Mouse (Mus musculus) liver, embryonic 12.5 days (tissue): ENCODE measurements around the gene St6galnac3. TPM values are rescaled to one million over a fixed set of nuclear protein-coding genes. Genes with fewer than 3 reads are reported as not detected.
A peak's percentile ranks its signal among the peaks of the same experiment; 100 is the strongest.
"Not testable (repeated sequence)": the region's sequence is repeated elsewhere in the genome, so short reads cannot be mapped to it uniquely, and the experiment has no call there.

Experiments used
- ATAC-seq: fragments of 200-750 bp; cut with Nextera tagmentation; 2 replicates; pipeline ENCODE4 v1.8.0; 2017; ENCODE audit warnings: moderate number of reproducible peaks, mild to moderate bottlenecking, moderate library complexity
- H3K27ac ChIP-seq: fragments of 300-500 bp; sonication (generic); 2 replicates; pipeline ENCODE4 v1.5.1; 2016; ENCODE audit warnings: mild to moderate bottlenecking
- H3K27me3 ChIP-seq: fragments of 300-500 bp; sonication (generic); replicated peaks from 2 replicates; pipeline ENCODE4 v1.6.1; 2016; ENCODE audit warnings: mild to moderate bottlenecking, moderate library complexity
- H3K36me3 ChIP-seq: fragments of 300-500 bp; sonication (generic); 2 replicates; pipeline ENCODE4 v1.6.1; 2016; ENCODE audit warnings: mild to moderate bottlenecking, moderate library complexity
- H3K4me1 ChIP-seq: fragments of 300-500 bp; sonication (generic); 2 replicates; pipeline ENCODE4 v1.6.1; 2016
- H3K4me2 ChIP-seq: fragments of 300-500 bp; sonication (generic); 2 replicates; pipeline ENCODE4 v1.6.1; 2016; ENCODE audit warnings: mild to moderate bottlenecking, moderate library complexity
- H3K4me3 ChIP-seq: fragments of 300-500 bp; sonication (generic); 2 replicates; pipeline ENCODE4 v1.5.1; 2016; ENCODE audit warnings: mild to moderate bottlenecking, moderate library complexity
- H3K9ac ChIP-seq: fragments of 300-500 bp; sonication (generic); 2 replicates; pipeline ENCODE4 v1.6.1; 2016; ENCODE audit warnings: mild to moderate bottlenecking, moderate library complexity
- H3K9me3 ChIP-seq: fragments of 300-500 bp; sonication (generic); replicated peaks from 2 replicates; pipeline ENCODE4 v1.6.1; 2016; ENCODE audit warnings: mild to moderate bottlenecking, moderate library complexity
- WGBS: fragments of 180-500 bp; shearing (Covaris S2); methylation state at CpG from one replicate; pipeline ENCODE4 v1.1.7; 2016; ENCODE audit not compliant: insufficient replicate concordance; 5-methylcytosine and 5-hydroxymethylcytosine counted together
- polyA plus RNA-seq: library from polyadenylated mRNA; unstranded; fragments of >200 nt; fragmentation: Nextera tagmentation; extraction: Ambion mirVana; gene quantifications from 2 replicates; pipeline ENCODE4 v1.2.1, GENCODE M21; 2016

Gene St6galnac3
- 12.9 and 13.6 TPM in 2 replicates for polyA plus RNA-seq

DNA sequence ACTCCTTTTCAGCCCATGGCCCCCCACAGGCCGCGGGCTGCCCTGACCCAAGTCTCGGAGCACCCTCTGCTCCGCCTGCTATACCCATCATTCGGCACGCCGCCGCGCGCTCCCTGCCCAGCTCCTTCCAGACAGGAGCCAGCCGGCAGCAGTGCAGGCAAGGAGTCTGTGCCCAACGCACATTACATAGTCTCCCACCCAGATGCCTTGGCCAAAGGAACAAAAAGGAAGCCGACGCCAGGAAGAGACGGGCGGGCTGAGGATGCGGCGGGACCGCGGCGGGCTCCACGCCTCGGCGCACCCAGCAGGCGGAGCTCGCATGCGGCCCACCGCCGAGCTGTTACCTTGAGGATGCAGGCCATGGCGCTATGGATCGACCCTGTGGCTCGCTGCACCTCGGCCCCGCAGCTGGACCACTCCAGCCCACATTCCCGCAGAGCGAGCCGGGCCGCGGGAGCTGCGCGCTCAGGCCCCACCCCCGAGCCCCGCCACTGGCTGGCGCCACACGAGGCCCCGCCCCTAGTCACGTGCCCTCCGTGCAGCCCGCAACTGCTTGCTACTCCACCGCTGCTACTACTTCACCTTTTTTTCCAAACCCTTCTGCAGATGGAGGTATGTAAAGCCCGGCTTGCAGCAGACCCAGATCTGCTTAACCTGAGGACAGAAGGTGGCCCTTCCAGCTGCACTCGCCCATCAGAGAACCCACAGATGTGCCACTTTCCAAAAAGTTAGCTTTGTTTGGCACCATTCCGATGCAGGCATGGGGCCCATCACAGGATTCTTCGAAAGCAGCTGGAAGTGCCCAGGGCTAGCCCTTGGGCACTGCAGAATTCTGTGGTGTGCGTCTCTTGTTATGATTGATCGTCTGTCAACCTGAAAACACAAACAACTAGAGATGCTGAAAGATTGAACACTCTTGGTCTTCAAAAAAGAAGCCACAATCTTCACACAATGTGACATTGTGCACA lies at the start of gene St6galnac3:
Gene St6galnac3 (minus strand): TSS at position 474 of the 968 bp plus-strand sequence.
- peaks cover 59% of the 10 kb centered on the region for H3K4me1 ChIP-seq
- peak; percentile 93 for ATAC-seq
- WGBS, result 3% methylated on average over 56 of the region's 56 CpGs

DNA sequence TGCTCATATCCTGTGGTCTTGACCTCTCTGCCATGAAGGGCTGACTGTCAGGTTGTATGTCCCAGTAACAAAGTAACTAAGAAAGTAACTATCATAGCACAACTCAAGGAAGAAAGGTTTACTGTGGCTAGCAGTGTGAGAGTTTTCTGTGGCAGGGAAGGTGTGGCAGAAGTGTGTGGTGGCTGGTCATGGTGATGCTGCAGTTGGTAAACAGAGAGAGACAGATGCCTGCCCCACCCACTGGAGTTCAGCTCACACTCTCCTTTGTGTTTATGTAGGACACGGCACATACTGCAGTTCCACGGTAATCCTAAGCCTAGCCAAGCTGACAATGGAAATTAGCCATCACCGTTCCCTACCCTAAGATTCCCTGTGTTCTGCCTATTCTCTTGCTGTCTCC lies 49.6 kb upstream of the St6galnac3 start:
- H3K9me3 ChIP-seq, result no peaks in the 10 kb centered on the region
- peak overlapping the region; percentile 62 for H3K27ac ChIP-seq
- H3K36me3 ChIP-seq, result no peaks in the 10 kb centered on the region
- H3K9ac ChIP-seq, result no peak overlapping the region
- H3K4me3 ChIP-seq, result no peak overlapping the region
- H3K27me3 ChIP-seq, result no peaks in the 10 kb centered on the region
- ATAC-seq, result peak; percentile 86
- peak overlapping the region; percentile 6 for H3K4me2 ChIP-seq
- 81% methylated on average over 3 of the region's 3 CpGs for WGBS
- H3K4me1 ChIP-seq, result peaks cover 60% of the 10 kb centered on the region

More for the DNA sequence above, at the start of gene St6galnac3:
- Histone ChIP-seq H3K27me3 (peaks cover 12% of the 10 kb centered on the region; the same call in 1 of the 2 replicates), H3K27ac (peak within 1 kb of the TSS; percentile 79), H3K9ac (peak within 1 kb of the TSS; percentile 90), H3K9me3 (no peaks in the 10 kb centered on the region), H3K36me3 (no peaks in the 10 kb centered on the region), H3K4me3 (peak within 1 kb of the TSS; percentile 81), H3K4me2 (peak within 1 kb of the TSS; percentile 84)

DNA sequence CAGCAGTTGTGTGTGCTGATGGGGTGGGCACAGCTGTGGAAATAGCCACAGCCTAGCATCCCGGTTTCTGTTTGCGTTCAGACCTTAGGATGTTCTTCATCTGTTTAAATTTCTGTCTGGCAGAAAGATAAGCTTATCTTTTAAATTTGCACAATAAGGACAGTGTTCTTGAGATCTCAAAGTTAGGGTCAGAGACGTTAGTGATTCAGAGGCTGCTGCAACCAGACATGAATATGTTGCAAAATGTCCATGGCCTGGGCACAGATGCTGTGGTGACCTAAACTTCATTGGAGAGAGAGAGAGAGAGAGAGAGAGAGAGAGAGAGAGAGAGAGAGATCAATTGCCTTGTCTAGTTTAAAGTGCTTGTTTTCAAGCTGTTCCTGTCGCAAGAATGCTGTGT lies 46.5 kb upstream of the St6galnac3 start:
- ATAC-seq, result no peak
- Histone ChIP-seq H3K4me1 (peaks cover 65% of the 10 kb centered on the region), H3K4me2 (no peak overlapping the region), H3K9ac (no peak overlapping the region), H3K36me3 (no peaks in the 10 kb centered on the region), H3K27ac (peak overlapping the region; percentile 21; the same call in 1 of the 2 replicates), H3K4me3 (no peak overlapping the region), H3K9me3 (peaks cover 7% of the 10 kb centered on the region; the same call in 1 of the 2 replicates), H3K27me3 (no peaks in the 10 kb centered on the region)
- 25% methylated on average over 4 of the region's 4 CpGs for WGBS

DNA sequence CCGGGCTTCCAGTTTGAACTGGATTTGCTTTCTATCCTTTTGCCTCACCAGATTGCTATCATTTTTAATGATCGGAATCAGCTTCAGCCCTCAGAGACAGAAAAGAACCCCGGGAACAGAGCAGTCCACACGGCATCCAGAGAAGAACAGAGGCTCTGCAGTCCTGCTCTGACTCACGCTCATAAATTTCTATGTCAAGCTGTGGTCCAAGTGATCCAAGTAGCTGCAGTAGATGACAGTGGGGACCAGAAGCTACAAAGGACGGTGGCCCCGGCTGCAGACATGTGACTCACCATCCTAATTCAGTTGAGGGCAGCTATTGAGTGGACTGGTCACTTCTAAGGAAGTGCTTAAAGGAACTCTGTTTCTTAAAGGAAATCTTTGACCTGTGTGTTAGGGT lies 45.6 kb upstream of the St6galnac3 start:
- H3K27ac ChIP-seq, result no peak overlapping the region
- peaks cover 64% of the 10 kb centered on the region for H3K4me1 ChIP-seq
- H3K36me3 ChIP-seq, result no peaks in the 10 kb centered on the region
- no peak for ATAC-seq
- H3K9me3 ChIP-seq, result peaks cover 7% of the 10 kb centered on the region; the same call in 1 of the 2 replicates
- 48% methylated on average over 7 of the region's 7 CpGs for WGBS
- no peak overlapping the region for H3K4me2 ChIP-seq
- H3K9ac ChIP-seq, result no peak overlapping the region
- no peak overlapping the region for H3K4me3 ChIP-seq
- no peaks in the 10 kb centered on the region for H3K27me3 ChIP-seq

DNA sequence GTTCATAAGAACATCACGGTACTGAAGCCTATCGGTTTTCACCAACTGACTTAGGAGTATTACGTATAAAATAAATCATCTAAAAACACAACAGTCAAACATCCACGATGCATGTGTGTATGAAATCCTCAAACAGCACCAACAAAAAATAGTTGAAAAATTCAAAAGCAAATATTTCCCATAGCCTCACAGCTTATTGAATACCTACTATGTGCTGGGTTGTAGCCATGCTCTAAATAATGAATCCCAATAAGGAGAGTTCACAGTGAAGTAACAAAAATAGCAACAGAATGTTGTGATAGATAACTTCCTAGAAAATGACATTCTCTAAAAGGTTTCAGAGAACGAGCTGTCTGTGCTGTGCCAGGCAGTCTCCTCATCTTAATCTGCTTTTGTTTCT lies 44.2 kb upstream of the St6galnac3 start:
- peaks cover 7% of the 10 kb centered on the region; the same call in 1 of the 2 replicates for H3K9me3 ChIP-seq
- no peak overlapping the region for H3K4me2 ChIP-seq
- H3K4me1 ChIP-seq, result peaks cover 68% of the 10 kb centered on the region
- WGBS, result 72% methylated on average over 5 of the region's 5 CpGs
- peak overlapping the region; percentile 40 for H3K9ac ChIP-seq
- H3K27ac ChIP-seq, result no peak overlapping the region
- H3K4me3 ChIP-seq, result no peak overlapping the region
- peak; percentile 23; the same call in 1 of the 2 replicates for ATAC-seq
- no peaks in the 10 kb centered on the region for H3K27me3 ChIP-seq
- no peaks in the 10 kb centered on the region for H3K36me3 ChIP-seq

DNA sequence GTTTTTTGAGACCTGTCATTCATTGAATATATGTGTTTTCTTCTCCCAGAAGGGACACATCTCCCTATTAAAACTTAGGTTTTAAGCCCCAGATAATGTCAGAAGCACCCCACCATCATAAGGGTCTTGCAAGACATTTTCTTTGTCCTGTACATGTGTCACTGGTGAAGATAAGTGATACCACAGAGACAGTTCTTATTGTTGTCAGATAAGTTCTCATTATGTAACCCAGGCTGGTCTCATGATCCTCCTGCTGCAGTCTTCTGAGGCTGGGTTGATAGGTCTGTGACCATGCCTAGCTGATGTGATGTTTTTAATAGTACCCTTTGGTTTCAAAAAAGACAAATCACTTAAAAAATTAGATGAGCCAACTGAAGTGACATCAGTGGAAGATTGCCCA lies 40.2 kb upstream of the St6galnac3 start:
- Histone ChIP-seq H3K4me1 (peaks cover 56% of the 10 kb centered on the region), H3K27me3 (no peaks in the 10 kb centered on the region), H3K36me3 (no peaks in the 10 kb centered on the region), H3K9me3 (peaks cover 7% of the 10 kb centered on the region; the same call in 1 of the 2 replicates), H3K4me2 (no peak overlapping the region), H3K27ac (peak overlapping the region; percentile 16; the same call in 1 of the 2 replicates), H3K9ac (no peak overlapping the region), H3K4me3 (no peak overlapping the region)
- ATAC-seq, result peak; percentile 71

DNA sequence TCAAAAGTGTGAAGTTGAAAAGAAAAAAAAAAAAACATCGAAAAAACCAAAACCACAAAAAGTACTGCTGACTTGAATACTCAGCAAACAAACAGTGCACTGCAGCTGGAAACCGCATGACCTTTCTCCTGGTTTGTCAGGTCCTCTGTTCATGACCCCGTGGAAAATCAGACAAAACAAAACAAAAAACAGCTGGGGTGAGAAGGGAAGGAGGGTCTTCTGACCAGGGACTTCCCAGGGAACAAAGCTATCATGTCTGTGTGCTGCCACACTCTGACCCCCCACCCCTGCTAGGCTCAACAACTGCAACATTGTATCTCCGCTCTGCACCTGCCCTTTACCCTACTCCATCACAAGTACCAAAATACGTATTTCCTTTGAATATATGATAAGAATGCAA lies 39.8 kb upstream of the St6galnac3 start:
- H3K4me2 ChIP-seq, result no peak overlapping the region
- peaks cover 7% of the 10 kb centered on the region; the same call in 1 of the 2 replicates for H3K9me3 ChIP-seq
- no peak overlapping the region for H3K4me3 ChIP-seq
- no peak overlapping the region for H3K9ac ChIP-seq
- 24% methylated on average over 5 of the region's 5 CpGs for WGBS
- H3K27ac ChIP-seq, result peak overlapping the region; percentile 48; the same call in 1 of the 2 replicates
- H3K36me3 ChIP-seq, result no peaks in the 10 kb centered on the region
- no peaks in the 10 kb centered on the region for H3K27me3 ChIP-seq
- peaks cover 56% of the 10 kb centered on the region for H3K4me1 ChIP-seq
- ATAC-seq, result peak; percentile 74

DNA sequence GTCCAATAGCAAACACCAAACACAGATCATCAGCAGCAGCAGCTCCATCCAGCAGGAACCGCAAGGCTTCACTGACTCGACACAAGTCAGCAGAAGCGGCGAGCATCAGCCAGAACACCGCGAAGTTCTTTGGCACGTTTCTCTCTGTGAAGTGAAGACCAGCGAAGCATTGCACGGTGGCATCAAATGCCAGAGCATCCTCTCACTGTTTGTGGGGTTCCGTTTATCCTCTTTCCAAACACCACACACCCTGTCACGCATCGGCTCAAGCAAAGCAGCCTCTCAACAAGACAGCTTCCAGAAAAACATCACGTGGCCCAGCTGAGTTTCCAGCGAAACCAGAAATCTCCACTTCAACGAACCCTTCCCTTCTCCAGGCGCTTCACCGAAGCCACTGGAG lies 36.2 kb upstream of the St6galnac3 start:
- 88% methylated on average over 17 of the region's 17 CpGs for WGBS
- Histone ChIP-seq H3K27me3 (no peaks in the 10 kb centered on the region), H3K4me2 (no peak overlapping the region), H3K4me1 (peaks cover 59% of the 10 kb centered on the region), H3K36me3 (no peaks in the 10 kb centered on the region), H3K27ac (no peak overlapping the region), H3K4me3 (no peak overlapping the region), H3K9ac (no peak overlapping the region), H3K9me3 (no peaks in the 10 kb centered on the region)
- ATAC-seq, result no peak

DNA sequence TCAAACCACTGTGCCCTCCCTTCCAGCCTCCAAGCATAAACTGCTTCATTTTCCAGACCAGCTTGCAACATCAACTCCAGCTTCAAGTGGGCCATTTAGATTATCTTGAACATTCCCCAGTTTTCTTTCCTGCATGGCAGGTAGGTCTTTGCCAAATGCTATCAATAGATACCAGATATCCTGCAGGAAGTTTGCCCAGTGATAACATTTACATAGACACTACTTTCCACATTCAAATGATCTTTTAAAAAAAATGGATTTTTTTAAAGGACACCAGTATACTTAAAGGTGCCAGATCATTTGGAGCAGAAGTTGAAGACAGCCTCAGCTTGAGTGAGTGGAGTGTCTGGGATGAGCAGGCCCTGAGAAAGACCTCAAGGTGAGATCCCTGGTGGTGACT lies 34.3 kb upstream of the St6galnac3 start:
- no peak for ATAC-seq
- Histone ChIP-seq H3K9me3 (no peaks in the 10 kb centered on the region), H3K4me2 (no peak overlapping the region), H3K4me3 (no peak overlapping the region), H3K27ac (no peak overlapping the region), H3K27me3 (no peaks in the 10 kb centered on the region), H3K4me1 (peaks cover 40% of the 10 kb centered on the region), H3K9ac (no peak overlapping the region), H3K36me3 (no peaks in the 10 kb centered on the region)

DNA sequence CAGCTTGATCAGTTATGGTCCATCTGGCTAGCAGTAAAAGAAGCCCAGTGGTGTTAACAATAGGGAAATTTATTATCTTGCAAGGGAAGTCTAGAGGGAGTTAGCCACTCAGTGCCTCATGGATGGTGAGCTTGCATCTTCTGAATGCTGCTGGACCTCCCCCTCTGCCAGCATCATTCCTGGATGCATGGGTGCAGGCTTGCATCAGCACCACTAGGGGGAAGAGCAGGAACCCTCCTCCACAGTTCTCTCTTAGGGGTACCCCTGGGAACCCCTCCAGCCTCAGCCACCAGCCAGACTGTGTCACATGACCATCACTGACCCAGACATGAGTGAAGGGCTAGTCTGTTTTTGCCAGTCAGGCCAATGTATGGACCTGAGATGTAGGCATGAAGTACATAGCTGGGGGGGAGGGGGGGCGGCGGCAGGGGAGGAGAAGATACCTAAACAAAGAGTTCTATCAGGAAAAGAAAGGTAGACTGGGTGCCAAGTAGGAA lies 31.6 kb upstream of the St6galnac3 start:
- ATAC-seq, result 0 out of 2 replicates have a peak, but pooled peaks have one; percentile 44
- no peaks in the 10 kb centered on the region for H3K27me3 ChIP-seq
- WGBS, result 90% methylated on average over 2 of the region's 2 CpGs
- peaks cover 33% of the 10 kb centered on the region for H3K4me1 ChIP-seq
- no peak overlapping the region for H3K4me2 ChIP-seq
- H3K4me3 ChIP-seq, result no peak overlapping the region
- no peaks in the 10 kb centered on the region for H3K9me3 ChIP-seq
- H3K9ac ChIP-seq, result no peak overlapping the region
- no peak overlapping the region for H3K27ac ChIP-seq
- H3K36me3 ChIP-seq, result no peaks in the 10 kb centered on the region

DNA sequence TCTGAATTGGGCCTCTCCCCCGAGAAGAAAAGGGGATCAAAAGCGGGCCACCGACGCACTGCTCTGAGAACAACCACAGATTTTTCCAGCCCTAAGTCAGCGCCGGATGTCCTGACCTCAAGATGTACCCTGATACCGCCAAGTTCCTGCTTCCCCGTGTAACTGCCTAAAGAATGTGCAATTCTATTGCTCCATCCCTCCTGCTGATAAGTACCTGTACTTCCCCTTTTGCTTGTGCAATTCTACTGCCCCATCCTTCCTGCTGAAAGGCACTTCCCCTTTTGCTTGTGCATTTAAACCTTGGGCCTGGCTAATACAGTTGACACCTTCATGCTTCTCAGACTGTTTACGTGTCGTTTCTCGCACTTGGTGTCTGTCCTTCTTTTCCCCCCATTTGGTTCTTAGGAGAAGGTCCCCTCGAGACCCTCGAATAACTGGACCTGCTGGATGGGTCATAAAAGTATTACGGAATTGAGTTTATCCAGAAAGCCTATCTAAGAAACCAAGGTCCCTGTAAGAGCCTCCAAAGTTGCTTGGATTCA lies 30.9 kb upstream of the St6galnac3 start:
- not testable (repeated sequence) for H3K27me3 ChIP-seq, H3K4me2 ChIP-seq, H3K27ac ChIP-seq, H3K4me3 ChIP-seq, H3K9me3 ChIP-seq, H3K36me3 ChIP-seq, H3K9ac ChIP-seq, ATAC-seq
- H3K4me1 ChIP-seq, result peaks cover 36% of the 10 kb centered on the region
- WGBS, result 38% methylated on average over 14 of the region's 14 CpGs

DNA sequence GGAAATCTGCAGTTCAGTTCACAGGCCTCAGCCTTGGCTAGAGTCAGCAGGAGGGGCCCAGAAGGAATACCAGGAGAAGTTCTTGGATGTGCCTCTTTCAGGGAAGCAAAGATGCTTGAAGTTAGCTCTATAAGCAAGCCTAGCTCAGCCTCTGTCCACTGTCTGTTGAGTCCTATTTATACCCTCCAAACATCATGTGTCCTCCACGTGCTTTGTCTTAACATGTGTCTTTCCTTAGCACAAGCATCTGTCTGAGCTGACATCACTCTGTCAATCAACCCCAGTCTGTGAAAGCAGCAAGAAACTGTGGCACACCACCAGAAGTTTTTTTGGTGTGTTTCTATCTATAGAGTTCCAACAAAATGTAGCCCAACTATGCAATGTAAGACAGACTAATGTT lies 26.5 kb upstream of the St6galnac3 start:
- no peak overlapping the region for H3K4me3 ChIP-seq
- 28% methylated on average over 1 of the region's 1 CpGs for WGBS
- no peaks in the 10 kb centered on the region for H3K9me3 ChIP-seq
- H3K27me3 ChIP-seq, result peaks cover under 1% of the 10 kb centered on the region; the same call in 1 of the 2 replicates
- no peak overlapping the region for H3K4me2 ChIP-seq
- no peak for ATAC-seq
- H3K4me1 ChIP-seq, result peaks cover 7% of the 10 kb centered on the region
- H3K27ac ChIP-seq, result peak overlapping the region; percentile 12; the same call in 1 of the 2 replicates
- no peaks in the 10 kb centered on the region for H3K36me3 ChIP-seq
- H3K9ac ChIP-seq, result no peak overlapping the region; the same call in 1 of the 2 replicates
